Mouse (Mus musculus) adrenal gland, adult 8-10 months (tissue): ENCODE results near the gene Myh1. TPM values are rescaled to one million over a fixed set of nuclear protein-coding genes. Genes with fewer than 3 reads are reported as not detected.

ENCODE experiments used
- DNase-seq: peaks from one replicate; pipeline ENCODE4 v3.0.0; 2022
- total RNA-seq, 4 experiments: library from RNA; stranded (reverse); gene quantifications; 2 replicates each; pipeline ENCODE4 v1.2.4; 2022

The Myh1 gene
- total RNA-seq, 4 experiments from 2014 or later: 0.17 to 0.35 (median 0.25) TPM; not detected in 1

DNA sequence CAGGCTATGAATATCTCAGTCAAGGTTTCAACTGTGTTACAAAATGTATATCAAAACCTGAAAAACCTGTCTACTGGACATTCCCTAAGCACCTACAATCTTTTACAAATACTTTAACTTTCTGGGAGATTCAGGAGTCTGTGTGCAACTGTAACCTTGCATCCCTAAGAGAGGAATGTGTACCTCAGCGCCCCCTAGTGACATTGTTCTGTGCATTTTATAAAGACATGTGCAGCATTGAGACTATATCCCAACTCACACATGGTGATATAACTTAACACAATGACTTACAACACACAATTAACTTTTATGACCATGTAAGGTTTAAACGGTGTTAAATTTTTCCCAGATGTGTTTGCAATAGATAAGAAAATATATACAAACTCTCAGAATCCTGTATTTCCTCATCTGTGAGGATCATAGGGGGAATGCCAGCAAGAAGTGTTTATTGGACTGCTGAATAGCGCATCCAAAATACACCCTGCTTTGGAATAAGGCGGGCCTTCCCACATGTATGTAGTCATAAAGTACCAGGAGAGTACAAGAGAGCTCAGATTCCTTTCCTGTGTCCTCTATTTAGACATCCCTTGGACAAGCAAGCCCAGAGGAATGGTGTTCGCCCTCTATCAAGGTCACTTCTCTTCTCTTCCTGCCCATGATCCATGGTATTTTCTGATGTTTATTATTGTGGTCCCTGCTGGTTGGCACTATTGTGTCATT, 35.9 kb downstream of the Myh1 start:
- peak; percentile 20 for DNase-seq

DNA sequence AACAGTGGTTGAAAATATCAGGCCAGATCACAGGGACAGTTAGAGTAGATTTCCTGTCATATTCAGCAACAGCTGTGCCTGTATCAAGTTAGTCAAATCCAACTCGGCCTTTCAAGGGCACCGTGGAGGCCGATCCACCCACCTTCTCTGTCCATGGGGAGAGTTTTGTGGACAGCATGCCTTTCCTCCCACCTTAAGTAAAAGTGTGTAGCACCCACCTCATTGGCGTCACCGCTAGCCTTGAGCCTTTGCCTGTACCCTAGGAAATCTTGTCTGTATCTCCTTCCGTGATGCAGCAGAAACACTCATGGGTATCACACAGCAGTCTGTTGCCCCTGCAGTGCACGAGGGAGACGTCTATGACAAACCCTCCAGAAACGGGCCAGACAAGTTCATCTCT, 36.9 kb downstream of the Myh1 start:
- DNase-seq: no peak

DNA sequence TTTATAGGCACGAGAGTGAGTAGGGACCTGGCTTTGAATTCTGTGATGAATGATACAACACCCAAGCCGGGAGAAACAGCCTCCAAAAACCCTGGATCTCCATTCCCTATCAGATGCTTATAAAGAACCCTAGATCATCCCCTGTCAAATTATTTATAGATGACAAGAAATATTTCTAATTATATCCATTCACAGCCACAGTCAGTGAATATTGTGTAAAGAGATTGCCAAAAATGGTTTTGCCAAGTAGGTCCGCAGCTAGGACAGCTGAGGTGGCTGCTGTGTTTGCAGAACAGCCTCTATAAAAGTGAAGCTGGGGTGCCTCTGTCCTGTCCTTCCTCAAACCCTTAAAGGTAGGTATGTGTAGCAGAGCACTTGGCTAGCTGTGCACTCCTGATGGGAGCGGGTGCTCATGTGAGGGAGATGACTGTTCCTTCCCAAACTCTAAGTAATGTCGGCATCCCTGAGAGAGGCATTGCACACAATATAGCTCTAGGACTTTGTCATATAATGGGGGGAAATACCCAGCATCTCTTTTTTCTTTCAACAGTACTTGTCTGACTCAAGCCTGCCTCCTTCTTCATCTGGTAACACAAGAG, 37.7 kb downstream of the Myh1 start, which contains the start of gene Myh4:
Myh4 (plus strand) TSS at position 549 of the 599 bp plus-strand sequence.
- DNase-seq: no peak

DNA sequence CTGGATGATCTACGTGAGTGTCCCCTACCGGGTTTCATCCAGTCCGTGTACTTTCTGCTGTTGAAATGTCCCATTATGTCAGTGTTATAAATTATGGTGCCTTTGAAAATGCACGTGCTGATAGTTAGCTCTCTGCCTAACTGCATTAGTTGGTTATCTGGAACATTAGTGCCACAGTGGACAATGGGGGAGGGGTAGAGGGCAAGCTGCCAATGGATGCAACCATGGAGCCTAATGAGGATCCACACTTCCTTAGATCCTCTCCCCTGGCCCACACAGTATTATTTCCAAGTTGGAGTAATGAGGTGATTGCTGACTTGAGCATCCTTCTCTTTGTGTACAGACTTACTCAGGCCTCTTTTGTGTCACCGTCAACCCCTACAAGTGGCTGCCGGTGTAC, 41.2 kb downstream of the Myh1 start:
- DNase-seq: no peak

DNA sequence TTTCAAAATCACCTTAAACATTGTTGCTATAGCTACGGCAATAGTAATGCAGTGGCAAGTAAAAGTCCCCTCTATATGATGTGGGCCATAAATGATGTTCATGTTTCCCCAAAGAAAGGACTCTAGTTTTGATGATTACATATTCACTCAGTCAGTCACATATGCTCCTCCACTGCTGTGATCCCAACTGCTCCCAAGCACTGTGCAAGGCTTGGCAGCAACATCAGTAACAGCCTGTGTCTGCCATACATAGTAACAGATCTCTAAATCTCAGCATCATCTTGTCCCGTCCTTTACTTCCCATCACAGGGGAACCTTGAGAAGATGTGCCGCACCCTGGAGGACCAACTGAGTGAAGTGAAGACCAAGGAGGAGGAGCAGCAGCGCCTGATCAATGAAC, 53.8 kb downstream of the Myh1 start:
- DNase-seq: no peak

DNA sequence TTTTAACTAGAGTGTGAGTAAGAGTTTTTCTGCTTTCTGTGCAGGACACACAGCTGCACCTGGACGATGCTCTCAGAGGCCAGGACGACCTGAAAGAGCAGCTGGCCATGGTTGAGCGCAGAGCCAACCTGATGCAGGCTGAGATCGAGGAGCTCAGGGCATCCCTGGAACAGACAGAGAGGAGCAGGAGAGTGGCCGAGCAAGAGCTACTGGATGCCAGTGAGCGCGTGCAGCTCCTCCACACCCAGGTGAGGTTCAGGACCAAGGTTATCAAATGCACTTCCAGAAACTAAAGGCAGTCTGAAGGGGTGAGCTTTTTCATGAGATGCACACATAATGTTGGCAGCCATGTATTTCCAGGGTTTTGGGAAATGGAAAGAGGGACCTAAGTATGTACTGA, 57.2 kb downstream of the Myh1 start:
- no peak for DNase-seq

DNA sequence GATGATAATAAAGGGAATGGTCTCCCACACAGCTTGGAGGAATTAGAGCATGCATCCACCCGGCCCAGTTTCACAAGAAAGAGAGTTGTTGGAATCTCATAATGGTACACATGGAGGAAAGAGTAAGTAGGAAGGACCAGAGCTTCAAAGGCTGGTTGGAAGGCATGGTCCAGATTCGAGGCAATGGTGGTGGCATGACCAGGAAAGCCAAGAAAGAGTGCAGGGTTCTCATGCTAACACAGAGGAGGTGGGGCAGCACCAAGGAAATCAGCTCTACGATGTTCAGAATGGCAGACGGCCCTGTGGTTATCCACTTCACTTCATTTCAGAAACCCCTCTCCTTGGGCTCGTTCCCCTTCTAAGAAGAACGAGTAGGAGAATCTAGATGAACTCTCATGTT, 61.1 kb downstream of the Myh1 start:
- DNase-seq: no peak

Other genes with a start within 250 kb of the Myh1 start
- gene Tmem238l, start 243.4 kb upstream of the Myh1 start, total RNA-seq: not detected
- gene Tmem220, start 174.9 kb upstream of the Myh1 start, total RNA-seq: 10 to 100 TPM in 1 of 4 experiments, 1 to 10 TPM in 3; 8.1 to 10.0 (median 9.4) TPM
- gene Adprm, start 147.5 kb upstream of the Myh1 start, total RNA-seq: 10 to 100 TPM; 23.4 to 37.2 (median 30.9) TPM
- gene Sco1, start 147.4 kb upstream of the Myh1 start, total RNA-seq: 10 to 100 TPM; 20.1 to 26.5 (median 21.6) TPM
- gene Myh3, start 121.8 kb upstream of the Myh1 start, total RNA-seq: under 1 TPM in 3 of 4 experiments, not detected in 1; 0.05 to 0.17 (median 0.09) TPM
- gene Myh2, start 29.0 kb upstream of the Myh1 start, total RNA-seq: not detected
- not detected for gene Myh4, start 38.0 kb downstream of the Myh1 start, total RNA-seq
- not detected for gene Myh8, start 77.1 kb downstream of the Myh1 start, total RNA-seq
- under 1 TPM in 1 of 4 experiments, not detected in 3; 0.03 TPM for gene Myh13, start 121.6 kb downstream of the Myh1 start, total RNA-seq